Mouse (Mus musculus): ENCODE results near the gene Ubr2.

- no peak for TF ChIP-seq POLR2A (IDR thresholded peaks at IDR 0.05; ENCODE audit: insufficient read depth, low read length)
- TF ChIP-seq EP300 (IDR thresholded peaks at IDR 0.05; ENCODE audit: insufficient read depth, low read depth, low read length), result no peak
Observed at GRCm38 (mm10) chr17:46960216-46960615, 50.1 kb downstream of the Ubr2 start.
